Mouse (Mus musculus): ENCODE measurements at regions not wholly inside any gene's neighbourhood (a gene's known extent, or its start where the extent isn't known, plus 50 kb on each side); places are given as distances from the start of the nearest gene placed in this dataset.

DNA sequence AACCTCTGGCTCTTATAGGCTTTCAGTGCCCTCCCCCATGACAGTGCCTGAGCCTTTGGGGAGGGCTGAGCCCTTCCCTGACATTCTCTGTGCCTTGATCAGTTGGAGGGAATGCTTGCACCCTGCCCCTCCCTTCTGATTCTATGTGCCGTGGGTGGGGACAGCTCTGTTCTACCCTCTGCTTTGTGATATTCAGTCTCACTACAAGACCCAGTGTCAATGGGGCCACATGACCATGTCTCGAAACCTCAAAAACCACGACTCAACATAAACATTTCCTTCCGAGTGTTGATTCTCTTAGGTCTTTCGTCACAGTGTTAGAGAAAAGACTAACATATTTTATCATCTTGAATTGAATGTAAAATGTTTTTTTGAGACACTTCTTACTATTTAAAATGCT, 188.3 kb upstream of the Zfp507 start:
- TF ChIP-seq POLR2A (IDR thresholded peaks at IDR 0.05; ENCODE audit: borderline replicate concordance, extremely low read depth, low read depth, low read length) (no peak), CTCF (IDR thresholded peaks at IDR 0.05; ENCODE audit: insufficient read depth, low read length) (no peak)
